Mouse (Mus musculus): ENCODE results near the gene Aurka. TPM values are rescaled to one million over a fixed set of nuclear protein-coding genes. Genes with fewer than 3 reads are reported as not detected.
A peak's percentile ranks its signal among the peaks of the same experiment; 100 is the strongest.

The Aurka gene
- total and polyA plus RNA-seq, 2 experiments from 2014 or later, result 5.9 to 7.6 TPM

- WGBS, result 55% methylated on average over 7 of the region's 7 CpGs
- H3K36me3 ChIP-seq (ENCODE audit: insufficient read depth, low read length), result no peaks in the 10 kb centered on the region
Observed at GRCm38 (mm10) chr2:172404239-172404638, 33.9 kb upstream of the Aurka start.

GRCm38 (mm10) chr2:172401116-172401825 lies 30.9 kb upstream of the Aurka start:
- DNase-seq (ENCODE audit: low spot score), result no peak
- no peaks in the 10 kb centered on the region; the same call in 1 of the 2 replicates for H3K27me3 ChIP-seq (ENCODE audit: insufficient read depth, low read length)
- 72% methylated on average over 13 of the region's 13 CpGs for WGBS
- no peak overlapping the region for H3K4me2 ChIP-seq (ENCODE audit: low read depth, low read length, poor library complexity, severe bottlenecking)
- no peaks in the 10 kb centered on the region for H3K4me1 ChIP-seq (ENCODE audit: insufficient read depth, low read length)
- no peaks in the 10 kb centered on the region for H3K9me3 ChIP-seq (ENCODE audit: low read length)
- no peak for ATAC-seq (ENCODE audit: low FRiP score)
- H3K36me3 ChIP-seq (ENCODE audit: insufficient read depth, low read length), result no peaks in the 10 kb centered on the region
- no peak overlapping the region for H3K27ac ChIP-seq (ENCODE audit: low read depth, low read length)
- no peak overlapping the region for H3K4me3 ChIP-seq (ENCODE audit: low read depth, low read length)
- no peak overlapping the region for H3K9ac ChIP-seq (replicated peaks; ENCODE audit: low read length, poor library complexity, severe bottlenecking)
- no peak for TF ChIP-seq CTCF (IDR thresholded peaks at IDR 0.05)

More at GRCm38 (mm10) chr2:172404239-172404638, 33.9 kb upstream of the Aurka start:
- Histone ChIP-seq H3K4me2 (ENCODE audit: low read depth, low read length, poor library complexity, severe bottlenecking) (no peak overlapping the region), H3K27me3 (ENCODE audit: insufficient read depth, low read length) (no peaks in the 10 kb centered on the region; the same call in 1 of the 2 replicates), H3K4me3 (ENCODE audit: low read depth, low read length) (no peak overlapping the region), H3K4me1 (ENCODE audit: insufficient read depth, low read length) (no peaks in the 10 kb centered on the region), H3K9ac (replicated peaks; ENCODE audit: low read length, poor library complexity, severe bottlenecking) (no peak overlapping the region), H3K27ac (ENCODE audit: low read depth, low read length) (no peak overlapping the region), H3K9me3 (ENCODE audit: low read length) (no peaks in the 10 kb centered on the region)
- DNase-seq (ENCODE audit: low spot score), result no peak
- no peak for ATAC-seq (ENCODE audit: low FRiP score)
- TF ChIP-seq CTCF (IDR thresholded peaks at IDR 0.05), result no peak

GRCm38 (mm10) chr2:172399901-172400300 lies 29.6 kb upstream of the Aurka start:
- DNase-seq (ENCODE audit: low spot score) (peak; percentile 6), ATAC-seq (ENCODE audit: low FRiP score) (no peak)
- WGBS, result 29% methylated on average over 9 of the region's 9 CpGs
- no peak for TF ChIP-seq CTCF (IDR thresholded peaks at IDR 0.05)
- no peak overlapping the region for H3K4me2 ChIP-seq (ENCODE audit: low read depth, low read length, poor library complexity, severe bottlenecking)
- H3K27me3 ChIP-seq (ENCODE audit: insufficient read depth, low read length), result no peaks in the 10 kb centered on the region
- H3K9me3 ChIP-seq (ENCODE audit: low read length), result no peaks in the 10 kb centered on the region
- no peak overlapping the region for H3K9ac ChIP-seq (replicated peaks; ENCODE audit: low read length, poor library complexity, severe bottlenecking)
- H3K36me3 ChIP-seq (ENCODE audit: insufficient read depth, low read length), result no peaks in the 10 kb centered on the region
- no peak overlapping the region for H3K4me3 ChIP-seq (ENCODE audit: low read depth, low read length)
- no peak overlapping the region for H3K27ac ChIP-seq (ENCODE audit: low read depth, low read length)
- H3K4me1 ChIP-seq (ENCODE audit: insufficient read depth, low read length), result no peaks in the 10 kb centered on the region

- ATAC-seq (ENCODE audit: low FRiP score) (no peak), DNase-seq (ENCODE audit: low spot score) (no peak)
- H3K36me3 ChIP-seq (ENCODE audit: insufficient read depth, low read length), result no peaks in the 10 kb centered on the region
- H3K9me3 ChIP-seq (ENCODE audit: low read length), result no peaks in the 10 kb centered on the region
- no peak overlapping the region for H3K4me3 ChIP-seq (ENCODE audit: low read depth, low read length)
- H3K4me1 ChIP-seq (ENCODE audit: insufficient read depth, low read length), result no peaks in the 10 kb centered on the region
- no peak overlapping the region for H3K27ac ChIP-seq (ENCODE audit: low read depth, low read length)
- no peaks in the 10 kb centered on the region for H3K27me3 ChIP-seq (ENCODE audit: insufficient read depth, low read length)
- TF ChIP-seq CTCF (IDR thresholded peaks at IDR 0.05), result no peak
- WGBS, result 44% methylated on average over 9 of the region's 9 CpGs
- no peak overlapping the region for H3K4me2 ChIP-seq (ENCODE audit: low read depth, low read length, poor library complexity, severe bottlenecking)
- H3K9ac ChIP-seq (replicated peaks; ENCODE audit: low read length, poor library complexity, severe bottlenecking), result no peak overlapping the region
Observed at GRCm38 (mm10) chr2:172395961-172396360, 25.6 kb upstream of the Aurka start.

- no peaks in the 10 kb centered on the region for H3K36me3 ChIP-seq (ENCODE audit: insufficient read depth, low read length)
- TF ChIP-seq CTCF (IDR thresholded peaks at IDR 0.05), result no peak
- no peaks in the 10 kb centered on the region for H3K9me3 ChIP-seq (ENCODE audit: low read length)
- H3K4me2 ChIP-seq (ENCODE audit: low read depth, low read length, poor library complexity, severe bottlenecking), result no peak overlapping the region
- WGBS, result 72% methylated on average over 4 of the region's 4 CpGs
- DNase-seq (ENCODE audit: low spot score), result no peak
- no peak for ATAC-seq (ENCODE audit: low FRiP score)
- no peak overlapping the region for H3K27ac ChIP-seq (ENCODE audit: low read depth, low read length)
- no peaks in the 10 kb centered on the region for H3K27me3 ChIP-seq (ENCODE audit: insufficient read depth, low read length)
- H3K4me3 ChIP-seq (ENCODE audit: low read depth, low read length), result no peak overlapping the region
- H3K9ac ChIP-seq (replicated peaks; ENCODE audit: low read length, poor library complexity, severe bottlenecking), result no peak overlapping the region
- no peaks in the 10 kb centered on the region for H3K4me1 ChIP-seq (ENCODE audit: insufficient read depth, low read length)
Observed at GRCm38 (mm10) chr2:172394671-172395070, 24.3 kb upstream of the Aurka start.

GRCm38 (mm10) chr2:172394052-172394392 lies 23.7 kb upstream of the Aurka start:
- 71% methylated on average over 2 of the region's 2 CpGs for WGBS
- no peak overlapping the region for H3K4me3 ChIP-seq (ENCODE audit: low read depth, low read length)
- no peak overlapping the region for H3K27ac ChIP-seq (ENCODE audit: low read depth, low read length)
- H3K4me1 ChIP-seq (ENCODE audit: insufficient read depth, low read length), result no peaks in the 10 kb centered on the region
- H3K4me2 ChIP-seq (ENCODE audit: low read depth, low read length, poor library complexity, severe bottlenecking), result no peak overlapping the region
- no peaks in the 10 kb centered on the region for H3K36me3 ChIP-seq (ENCODE audit: insufficient read depth, low read length)
- H3K9ac ChIP-seq (replicated peaks; ENCODE audit: low read length, poor library complexity, severe bottlenecking), result no peak overlapping the region
- DNase-seq (ENCODE audit: low spot score), result no peak
- TF ChIP-seq CTCF (IDR thresholded peaks at IDR 0.05), result no peak
- ATAC-seq (ENCODE audit: low FRiP score), result no peak
- H3K9me3 ChIP-seq (ENCODE audit: low read length), result no peaks in the 10 kb centered on the region
- no peaks in the 10 kb centered on the region for H3K27me3 ChIP-seq (ENCODE audit: insufficient read depth, low read length)
